Mouse (Mus musculus): ENCODE results near the gene Tmem167b.
A peak's percentile ranks its signal among the peaks of the same experiment; 100 is the strongest.

The Tmem167b gene

GRCm38 (mm10) chr3:108537303-108537702 lies 25.0 kb downstream of the Tmem167b start:
- peak; percentile 92 for DNase-seq (ENCODE audit: low read depth, low spot score)

- DNase-seq (ENCODE audit: low read depth, low spot score), result peak; percentile 52
These were observed 25.6 kb downstream of the Tmem167b start, which contains the start of gene 5330417C22Rik for GRCm38 (mm10) chr3:108536517-108537260. 5330417C22Rik (minus strand) TSS chr3:108536536.

DNA sequence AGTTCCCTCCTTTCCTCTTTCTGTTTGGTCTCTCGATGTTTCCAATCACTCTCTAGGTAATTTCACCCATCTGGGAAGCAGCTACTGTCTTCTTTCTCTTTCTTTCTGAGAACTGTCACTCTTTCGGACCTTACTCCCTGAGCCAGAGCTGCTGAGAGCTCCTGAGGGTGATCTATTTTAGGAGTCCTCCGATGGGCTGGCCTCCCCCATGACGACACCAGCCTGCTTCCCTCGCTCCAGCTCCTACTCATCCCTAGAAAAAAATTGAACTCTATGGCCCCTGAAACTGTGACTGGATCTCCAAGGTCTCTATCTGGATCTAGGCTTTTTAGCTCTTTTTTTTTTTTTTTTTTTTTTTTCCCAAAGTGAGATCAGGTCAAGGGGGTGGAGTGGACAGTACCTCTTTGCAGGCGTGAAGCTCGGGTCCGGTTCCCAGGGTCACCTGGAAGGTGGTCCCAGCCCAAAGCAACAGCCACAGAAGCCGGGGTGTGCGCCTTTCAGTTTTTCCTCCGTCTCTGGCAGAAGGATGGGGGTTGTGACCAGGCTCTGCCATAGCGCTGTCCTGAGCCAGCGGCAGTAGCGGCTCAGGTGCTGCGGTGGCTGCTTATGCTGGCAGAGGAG lies 26.3 kb downstream of the Tmem167b start:
- DNase-seq (ENCODE audit: low read depth, low spot score), result no peak

DNA sequence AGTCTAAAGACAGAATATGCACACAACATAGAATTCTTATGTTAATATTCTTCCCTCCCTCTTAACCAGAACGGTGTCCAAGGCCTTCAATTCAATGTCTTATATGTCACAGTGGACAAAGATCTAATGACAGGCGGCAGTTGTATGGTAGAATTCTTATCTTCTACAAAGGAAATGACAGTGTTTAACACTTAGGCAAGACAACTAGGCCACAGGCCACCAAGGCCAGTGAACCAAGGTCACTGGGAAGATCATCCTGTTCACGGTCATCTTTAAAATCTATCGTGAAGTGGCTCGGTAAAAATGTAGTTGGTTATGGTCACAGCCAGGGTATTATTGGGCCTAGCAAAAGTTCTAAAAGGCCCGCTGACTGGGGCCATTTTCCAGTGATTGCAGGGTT lies 28.3 kb downstream of the Tmem167b start, which contains the start of gene 1700013F07Rik:
Gene 1700013F07Rik, plus strand, starts transcription at position 200 of the 400 bp plus-strand sequence.
- no peak for DNase-seq (ENCODE audit: low read depth, low spot score)

GRCm38 (mm10) chr3:108533114-108533885 lies 29.0 kb downstream of the Tmem167b start:
- no peak for DNase-seq (ENCODE audit: low read depth, low spot score)

GRCm38 (mm10) chr3:108528489-108528888 lies 33.8 kb downstream of the Tmem167b start:
- peak; percentile 60 for DNase-seq (ENCODE audit: low read depth, low spot score)

DNA sequence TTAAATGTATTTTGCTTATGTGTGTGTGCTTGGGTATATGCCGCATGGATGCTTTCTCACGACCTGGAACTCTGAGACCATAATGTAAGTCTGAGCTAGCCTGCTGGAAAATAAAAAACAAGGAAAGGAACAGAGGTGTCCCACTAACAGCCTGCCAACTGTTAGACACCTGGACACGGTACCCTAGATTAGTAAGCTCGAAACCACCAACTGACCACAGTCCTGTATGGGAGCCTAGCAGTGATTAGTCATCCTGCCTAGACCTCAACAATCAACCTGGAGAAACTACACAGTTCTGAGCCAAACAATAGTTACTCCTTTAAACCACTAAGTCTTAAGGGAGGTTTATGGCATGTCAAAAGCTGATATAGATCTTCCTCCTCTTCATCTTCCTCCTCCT lies 38.9 kb downstream of the Tmem167b start:
- DNase-seq (ENCODE audit: low read depth, low spot score), result no peak

DNA sequence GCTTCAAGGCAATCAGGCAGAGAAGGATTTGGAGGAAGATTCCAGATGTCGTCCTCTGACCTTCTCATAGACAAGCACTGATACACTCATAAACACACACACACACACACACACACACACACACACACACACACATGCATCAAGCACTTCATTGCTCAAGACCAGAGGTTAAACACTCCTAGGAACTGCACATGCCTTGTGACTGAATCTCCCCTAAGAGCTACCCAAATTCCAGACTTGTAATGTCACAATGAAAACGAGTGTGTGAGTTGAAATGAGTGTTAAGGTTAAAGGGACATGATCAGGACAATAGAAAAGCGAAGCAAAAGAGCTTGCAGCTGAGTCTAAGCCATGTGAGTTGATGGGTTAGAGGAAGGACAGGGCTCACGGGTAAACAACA lies 44.0 kb downstream of the Tmem167b start:
- DNase-seq (ENCODE audit: low read depth, low spot score), result no peak

GRCm38 (mm10) chr3:108513465-108513864 lies 48.8 kb downstream of the Tmem167b start:
- DNase-seq (ENCODE audit: low read depth, low spot score), result peak; percentile 87

GRCm38 (mm10) chr3:108510716-108511483 lies 51.4 kb downstream of the Tmem167b start:
- DNase-seq (ENCODE audit: low read depth, low spot score), result peak; percentile 46

DNA sequence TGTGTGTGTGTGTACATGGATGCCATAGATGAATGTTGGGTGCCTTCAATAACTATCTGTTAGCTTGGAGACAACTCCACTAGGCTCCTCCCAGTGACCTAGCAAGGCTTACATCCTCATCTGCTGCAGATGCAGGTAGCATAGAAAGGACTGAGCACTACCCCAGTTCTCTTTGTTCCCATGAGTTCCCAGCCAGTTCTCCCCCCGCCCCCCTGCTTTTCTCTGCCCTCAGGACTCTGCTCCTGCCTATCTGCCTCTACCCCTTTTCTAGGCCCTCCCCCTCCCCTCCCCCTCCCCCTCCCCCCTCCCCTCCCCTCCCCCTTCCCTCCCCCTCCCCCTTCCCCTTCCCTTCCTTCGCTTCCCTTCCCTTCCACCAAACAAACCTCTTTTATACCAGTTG lies 52.1 kb downstream of the Tmem167b start:
- DNase-seq (ENCODE audit: low read depth, low spot score), result no peak

- DNase-seq (ENCODE audit: low read depth, low spot score), result no peak
These were observed 53.4 kb downstream of the Tmem167b start for GRCm38 (mm10) chr3:108508745-108509474.

Measured in ZHBTc4 (cell line).